In genomic region chr10:67427220-67427619, GRCm38 (mm10) we compare ENCODE assay signal across 13 mouse cellular contexts.
DNase-seq lines count a peak whose midpoint lies in the region; ATAC-seq lines count a peak whose summit lies in the region.
"Had no signal": no experiment of that assay in that cellular context is flagged by ENCODE, and none has a peak within 500 bp of the region (broad histone marks: within the 10 kb centered on the region; RNA-seq: fewer than 3 reads in every experiment).

No protein-coding gene starts in this region.

- no peak for ATAC-seq in neural tube, embryonic 11.5 days (ENCODE audit: insufficient read depth, low FRiP score, low TSS enrichment)
- no peak for ATAC-seq in neural tube, embryonic 15.5 days (ENCODE audit: low FRiP score)
- peak; percentile 80 to 86 for ATAC-seq in hematopoietic stem cell, adult 5-6 weeks (replicated peaks in 1 of 2; ENCODE audit: insufficient read depth in 1 of 2, low FRiP score in 2 of 2, low TSS enrichment in 1 of 2, low read depth in 1 of 2, poor library complexity in 2 of 2, severe bottlenecking in 2 of 2)
- ATAC-seq in intestine, embryonic 15.5 days, result no peak

- H3K4me2 ChIP-seq in neural tube, embryonic 11.5 days (ENCODE audit: low read depth), result no peak overlapping the region
- H3K4me2 ChIP-seq in neural tube, embryonic 15.5 days, result no peak overlapping the region
- no peak overlapping the region for H3K4me2 ChIP-seq in intestine, embryonic 15.5 days (replicated peaks)
- H3K4me2 ChIP-seq: heart, embryonic 15.5 days; kidney, embryonic 15.5 days had no signal

- H3K4me3 ChIP-seq in neural tube, embryonic 11.5 days (ENCODE audit: low read depth, low read length), result no peak overlapping the region
- no peak overlapping the region for H3K4me3 ChIP-seq in neural tube, embryonic 15.5 days (replicated peaks)
- no peak overlapping the region for H3K4me3 ChIP-seq in intestine, embryonic 15.5 days (replicated peaks)
- H3K4me3 ChIP-seq: heart, embryonic 15.5 days; kidney, embryonic 15.5 days had no signal

- no peaks in the 10 kb centered on the region for H3K4me1 ChIP-seq in neural tube, embryonic 11.5 days (ENCODE audit: control insufficient read depth, insufficient read depth, low read length)
- H3K4me1 ChIP-seq in neural tube, embryonic 15.5 days, result no peaks in the 10 kb centered on the region
- no peaks in the 10 kb centered on the region for H3K4me1 ChIP-seq in intestine, embryonic 15.5 days (replicated peaks)
- H3K4me1 ChIP-seq: heart, embryonic 15.5 days; kidney, embryonic 15.5 days had no signal

- no peaks in the 10 kb centered on the region for H3K36me3 ChIP-seq in neural tube, embryonic 11.5 days (ENCODE audit: control insufficient read depth, insufficient read depth, low read length)
- no peaks in the 10 kb centered on the region for H3K36me3 ChIP-seq in neural tube, embryonic 15.5 days
- no peaks in the 10 kb centered on the region for H3K36me3 ChIP-seq in intestine, embryonic 15.5 days
- H3K36me3 ChIP-seq: heart, embryonic 15.5 days; kidney, embryonic 15.5 days had no signal

- no peak overlapping the region for H3K9ac ChIP-seq in neural tube, embryonic 11.5 days (ENCODE audit: low read length)
- H3K9ac ChIP-seq in neural tube, embryonic 15.5 days (replicated peaks), result no peak overlapping the region
- H3K9ac ChIP-seq in intestine, embryonic 15.5 days, result no peak overlapping the region
- H3K9ac ChIP-seq: heart, embryonic 15.5 days; kidney, embryonic 15.5 days had no signal

- H3K27ac ChIP-seq in neural tube, embryonic 11.5 days (ENCODE audit: low read depth, low read length), result no peak overlapping the region
- no peak overlapping the region for H3K27ac ChIP-seq in neural tube, embryonic 15.5 days (replicated peaks)
- no peak overlapping the region for H3K27ac ChIP-seq in intestine, embryonic 15.5 days
- H3K27ac ChIP-seq: heart, embryonic 15.5 days; kidney, embryonic 15.5 days had no signal

- WGBS in neural tube, embryonic 11.5 days, result 38% methylated on average over 10 of the region's 10 CpGs
- WGBS in neural tube, embryonic 15.5 days, result 28% methylated on average over 10 of the region's 10 CpGs
- 51% methylated on average over 10 of the region's 10 CpGs for WGBS in intestine, embryonic 15.5 days

- DNase-seq in neural tube, embryonic 11.5 days (ENCODE audit: low spot score), result peak; percentile 12
- peak; percentile 20 for DNase-seq in R1 (ENCODE audit: low read depth, low spot score)
- DNase-seq in embryo, embryonic 10 days (ENCODE audit: low spot score), result peak; percentile 9
- DNase-seq in heart, adult 11 months, result no peak
- DNase-seq: adrenal gland, postnatal 25 days; cerebellum, postnatal 25 days; lung, postnatal 4 days; right cerebral cortex, adult 18-20 months had no signal

- no peaks in the 10 kb centered on the region for H3K27me3 ChIP-seq in neural tube, embryonic 11.5 days (ENCODE audit: control insufficient read depth, insufficient read depth, low read length)
- no peaks in the 10 kb centered on the region for H3K27me3 ChIP-seq in neural tube, embryonic 15.5 days (replicated peaks)
- no peaks in the 10 kb centered on the region for H3K27me3 ChIP-seq in intestine, embryonic 15.5 days (replicated peaks)
- H3K27me3 ChIP-seq: heart, embryonic 15.5 days; kidney, embryonic 15.5 days had no signal

- no peaks in the 10 kb centered on the region for H3K9me3 ChIP-seq in neural tube, embryonic 11.5 days (ENCODE audit: control insufficient read depth, low read length)
- H3K9me3 ChIP-seq in neural tube, embryonic 15.5 days (replicated peaks), result no peaks in the 10 kb centered on the region
- no peaks in the 10 kb centered on the region for H3K9me3 ChIP-seq in intestine, embryonic 15.5 days
- H3K9me3 ChIP-seq: heart, embryonic 15.5 days; kidney, embryonic 15.5 days had no signal

Comparison
In these comparisons a context has a peak if more than half of its experiments do, and no peak if none do; other contexts are left out.
1. ATAC-seq: peak in hematopoietic stem cell, adult 5-6 weeks (2 of 2); none in neural tube, embryonic 11.5 days (single experiment), neural tube, embryonic 15.5 days (single experiment) and intestine, embryonic 15.5 days (single experiment).